Mouse (Mus musculus): ENCODE results near the gene Hemk1. TPM values are rescaled to one million over a fixed set of nuclear protein-coding genes. Genes with fewer than 3 reads are reported as not detected.

Hemk1 gene
- total and polyA plus RNA-seq, 3 experiments: 11.9 to 20.5 (median 12.1) TPM

- TF ChIP-seq ZKSCAN1 (IDR thresholded peaks at IDR 0.05; ENCODE audit: borderline replicate concordance, low read depth, low read length): no peak
- 0 out of 2 replicates have a peak, but pooled peaks have one; percentile 12 for TF ChIP-seq TCF12 (IDR thresholded peaks at IDR 0.05; ENCODE audit: low read depth, low read length)
- TF ChIP-seq IRF4 (IDR thresholded peaks at IDR 0.05; ENCODE audit: low read depth, low read length): peak; percentile 24; the same call in 1 of the 2 replicates
- TF ChIP-seq BHLHE40 (IDR thresholded peaks at IDR 0.05; ENCODE audit: low read depth, low read length): no peak
- no peak for TF ChIP-seq ZNF384 (IDR thresholded peaks at IDR 0.05; ENCODE audit: low read depth, low read length)
- TF ChIP-seq UBTF (IDR thresholded peaks at IDR 0.05; ENCODE audit: low read depth, low read length): no peak
- no peak for TF ChIP-seq HCFC1 (IDR thresholded peaks at IDR 0.05; ENCODE audit: low read depth, low read length)
- peak; percentile 76; the same call in 1 of the 2 replicates for TF ChIP-seq MAZ (IDR thresholded peaks at IDR 0.05; ENCODE audit: low read depth, low read length)
- TF ChIP-seq ZC3H11A (IDR thresholded peaks at IDR 0.05; ENCODE audit: low read depth, low read length): peak; percentile 99
- TF ChIP-seq JUN (IDR thresholded peaks at IDR 0.05; ENCODE audit: insufficient read depth, low read depth, low read length): no peak
Observed at GRCm38 (mm10) chr9:107294249-107294648, 43.9 kb downstream of the Hemk1 start (continued).

DNA sequence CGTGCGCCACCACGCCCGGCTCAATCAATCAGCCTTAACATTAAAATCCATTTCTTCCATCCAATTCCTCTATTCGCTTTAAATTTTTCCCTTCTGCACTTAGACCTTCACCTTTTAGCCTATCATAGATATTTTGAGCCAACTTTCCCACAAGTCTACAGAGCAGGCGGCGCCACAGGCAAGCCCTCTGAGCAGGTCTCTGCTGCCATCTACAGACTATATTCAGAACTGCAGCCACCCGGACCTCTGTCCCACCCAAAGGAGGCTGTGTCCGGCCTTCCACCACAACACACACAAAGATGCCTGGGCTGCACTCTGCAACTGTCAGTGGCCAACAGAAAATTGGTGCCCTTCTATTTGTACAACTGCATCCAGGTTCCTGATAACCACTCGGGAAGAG lies 47.3 kb downstream of the Hemk1 start:
- no peaks in the 10 kb centered on the region for H3K9me3 ChIP-seq (replicated peaks; ENCODE audit: low read length)
- H3K27ac ChIP-seq (ENCODE audit: insufficient read depth, low read depth): no peak overlapping the region
- H3K4me1 ChIP-seq (ENCODE audit: control insufficient read depth in 1 of 2, insufficient read depth in 2 of 2): peaks cover 11 to 46% of the 10 kb centered on the region in 2 experiments; a peak in 3 of 4 replicates
- no peak overlapping the region for H3K4me2 ChIP-seq (ENCODE audit: insufficient read depth, low read depth, poor library complexity, severe bottlenecking)
- peaks cover 6 to 19% of the 10 kb centered on the region in 2 experiments for H3K36me3 ChIP-seq (replicated peaks in 1 of 2; ENCODE audit: control insufficient read depth in 1 of 2, insufficient read depth in 1 of 2, low read length in 1 of 2)
- in situ Hi-C loops (cut with MboI; ENCODE audit: low pct_ligation_motif_present, low pct_unique_long_range_greater_than_20kb, low sequenced_read_pairs) (loop anchor here (10.0 to 25.0 kb wide), 2 partner anchors 316 to 629 kb away; partner anchors contain the start of gene Grm2), dilution Hi-C loops (cut with MboI; ENCODE audit: extremely low pct_ligation_motif_present, extremely low pct_unique_long_range_greater_than_20kb, low sequenced_read_pairs) (no loop called here)
- H3K79me2 ChIP-seq (replicated peaks; ENCODE audit: control insufficient read depth, extremely low read depth, insufficient read depth, poor library complexity, severe bottlenecking): no peaks in the 10 kb centered on the region
- no peak overlapping the region for H3K4me3 ChIP-seq (replicated peaks in 1 of 3; ENCODE audit: low read depth in 2 of 3, low read length in 2 of 3, poor library complexity in 1 of 3)
- peaks cover 8% of the 10 kb centered on the region for H3K27me3 ChIP-seq (replicated peaks)
- peak; percentile 72 for DNase-seq (ENCODE audit: extremely low read depth)
- no peak overlapping the region for H3K9ac ChIP-seq (ENCODE audit: insufficient read depth, low read depth)
- TF ChIP-seq E2F4 (IDR thresholded peaks at IDR 0.05; ENCODE audit: insufficient replicate concordance, low read depth, low read length) (no peak), BHLHE40 (IDR thresholded peaks at IDR 0.05; ENCODE audit: low read depth, low read length) (no peak), CHD1 (IDR thresholded peaks at IDR 0.05; ENCODE audit: low read depth, low read length) (no peak), SMC3 (IDR thresholded peaks at IDR 0.05; ENCODE audit: low read depth, low read length) (peak; percentile 90), NRF1 (IDR thresholded peaks at IDR 0.05; ENCODE audit: low read depth, low read length) (no peak), PAX5 (IDR thresholded peaks at IDR 0.05; ENCODE audit: low read length) (no peak), RAD21 (IDR thresholded peaks at IDR 0.05; ENCODE audit: low read depth, low read length) (peak; percentile 100), GABPA (IDR thresholded peaks at IDR 0.05; ENCODE audit: insufficient replicate concordance, low read depth, low read length) (no peak), IRF4 (IDR thresholded peaks at IDR 0.05; ENCODE audit: low read depth, low read length) (peak; percentile 56; the same call in 1 of the 2 replicates), ZC3H11A (IDR thresholded peaks at IDR 0.05; ENCODE audit: low read depth, low read length) (peak; percentile 66), SIN3A (IDR thresholded peaks at IDR 0.05; ENCODE audit: low read length) (no peak), ETS1 (conservative IDR thresholded peaks at IDR 0.05; ENCODE audit: low read depth, low read length) (no peak), MYC (IDR thresholded peaks at IDR 0.05; ENCODE audit: low read depth, low read length) (no peak), MAX (IDR thresholded peaks at IDR 0.05; ENCODE audit: low read length) (no peak), EP300 (IDR thresholded peaks at IDR 0.05; ENCODE audit: low read length) (no peak), MAFK (IDR thresholded peaks at IDR 0.05; ENCODE audit: insufficient replicate concordance, low read length) (no peak), TCF12 (IDR thresholded peaks at IDR 0.05; ENCODE audit: low read depth, low read length) (no peak), POLR2AphosphoS2 (IDR thresholded peaks at IDR 0.05; ENCODE audit: low read depth, low read length) (no peak), MAZ (IDR thresholded peaks at IDR 0.05; ENCODE audit: low read depth, low read length) (no peak), JUND (conservative IDR thresholded peaks at IDR 0.05; ENCODE audit: low read depth, low read length) (no peak), CTCF (conservative IDR thresholded peaks at IDR 0.05 in 1 of 2, IDR thresholded peaks at IDR 0.05 in 1 of 2; ENCODE audit: low read depth in 2 of 2, low read length in 2 of 2) (peak; percentile 93 to 98), ZKSCAN1 (IDR thresholded peaks at IDR 0.05; ENCODE audit: borderline replicate concordance, low read depth, low read length) (no peak), ELF1 (IDR thresholded peaks at IDR 0.05; ENCODE audit: low read depth, low read length) (no peak), UBTF (IDR thresholded peaks at IDR 0.05; ENCODE audit: low read depth, low read length) (no peak), CHD2 (IDR thresholded peaks at IDR 0.05; ENCODE audit: low read length) (no peak), NELFE (IDR thresholded peaks at IDR 0.05; ENCODE audit: low read depth, low read length) (peak; percentile 50), JUN (IDR thresholded peaks at IDR 0.05; ENCODE audit: insufficient read depth, low read depth, low read length) (no peak), ZMIZ1 (IDR thresholded peaks at IDR 0.05; ENCODE audit: low read depth, low read length) (no peak), MEF2A (IDR thresholded peaks at IDR 0.05; ENCODE audit: borderline replicate concordance, low read depth, low read length) (peak; percentile 46; the same call in 1 of the 2 replicates), ZNF384 (IDR thresholded peaks at IDR 0.05; ENCODE audit: low read depth, low read length) (no peak), MXI1 (IDR thresholded peaks at IDR 0.05; ENCODE audit: low read depth, low read length) (no peak; the same call in 1 of the 2 replicates), KAT2A (IDR thresholded peaks at IDR 0.05; ENCODE audit: insufficient replicate concordance, low read length) (no peak), RCOR1 (conservative IDR thresholded peaks at IDR 0.05; ENCODE audit: low read depth, low read length) (no peak), HCFC1 (IDR thresholded peaks at IDR 0.05; ENCODE audit: low read depth, low read length) (no peak), TBP (conservative IDR thresholded peaks at IDR 0.05; ENCODE audit: low read depth, low read length) (no peak)
